ENCODE assay signal across 20 mouse cellular contexts in the genomic region with DNA sequence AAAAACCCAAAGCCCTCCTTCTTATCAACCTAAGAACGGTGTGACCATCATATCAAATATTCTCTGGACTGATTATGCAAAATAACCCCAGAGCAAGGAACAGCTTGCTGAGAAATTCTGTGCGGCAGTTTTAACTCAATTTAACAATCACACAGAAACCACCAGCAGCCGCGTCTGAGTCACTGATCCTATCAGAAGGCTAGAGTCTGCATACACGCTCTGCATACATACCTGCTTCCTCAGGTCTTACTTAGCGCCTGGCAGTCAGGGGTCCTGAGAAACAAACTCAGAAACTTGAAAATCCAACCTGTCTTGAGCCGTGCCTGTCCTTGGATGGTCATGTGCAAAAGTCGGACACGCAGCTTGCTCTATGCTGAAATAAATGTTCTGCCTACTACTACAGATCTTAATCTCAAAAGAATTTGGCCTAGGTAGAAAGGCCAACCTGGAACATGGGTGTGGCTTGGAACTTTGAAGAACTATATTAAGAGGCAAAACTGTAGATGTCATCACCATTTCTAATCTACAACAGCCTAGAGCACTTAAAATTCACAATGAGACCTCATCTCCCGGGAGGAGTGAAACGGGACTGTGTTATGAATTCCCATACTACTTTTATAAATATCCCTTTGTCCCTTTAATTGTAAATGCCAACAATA. TPM values are rescaled to one million over a fixed set of nuclear protein-coding genes. Genes with fewer than 3 reads are reported as not detected.
DNase-seq lines count a peak whose midpoint lies in the region; ATAC-seq lines count a peak whose summit lies in the region.
"Had no signal": no experiment of that assay in that cellular context is flagged by ENCODE, and none has a peak within 500 bp of the region (broad histone marks: within the 10 kb centered on the region; RNA-seq: fewer than 3 reads in every experiment).

No protein-coding gene starts in this region.

- no peak overlapping the region for H3K4me3 ChIP-seq in kidney, embryonic 16.5 days (ENCODE audit: low read length)
- no peak overlapping the region for H3K4me3 ChIP-seq in kidney, embryonic 15.5 days (replicated peaks)
- H3K4me3 ChIP-seq in intestine, embryonic 15.5 days (replicated peaks): no peak overlapping the region
- H3K4me3 ChIP-seq: embryonic facial prominence, embryonic 10.5 days; left cerebral cortex, adult 2 months; liver, embryonic 12.5 days; lung, embryonic 15.5 days; midbrain, embryonic 12.5 days; myocyte; neural tube, embryonic 15.5 days had no signal

- peak; percentile 11 for DNase-seq in urinary bladder, postnatal 25 days (ENCODE audit: low spot score)
- DNase-seq in urinary bladder, adult 2 months (ENCODE audit: low spot score): no peak
- peak; percentile 52 for DNase-seq in yolk sac, embryonic 10.5 days (ENCODE audit: low spot score)
- DNase-seq in adrenal gland, postnatal 36 days: no peak
- DNase-seq: adrenal gland, adult 2 months; cerebellum, adult 11-12 months; cerebellum, postnatal 36 days; right cerebral cortex, postnatal 4 days; thymus, adult 18-20 months had no signal

- H3K27me3 ChIP-seq in kidney, embryonic 16.5 days (ENCODE audit: insufficient read depth, low read length): no peaks in the 10 kb centered on the region
- H3K27me3 ChIP-seq in kidney, embryonic 15.5 days: no peaks in the 10 kb centered on the region
- H3K27me3 ChIP-seq in intestine, embryonic 15.5 days (replicated peaks): no peaks in the 10 kb centered on the region
- H3K27me3 ChIP-seq: liver, embryonic 12.5 days; lung, embryonic 15.5 days; midbrain, embryonic 12.5 days; neural tube, embryonic 15.5 days had no signal

- H3K27ac ChIP-seq in kidney, embryonic 16.5 days (ENCODE audit: low read length): 0 out of 2 replicates have a peak overlapping the region, but pooled peaks have one; percentile 21
- H3K27ac ChIP-seq in kidney, embryonic 15.5 days: no peak overlapping the region
- peak overlapping the region; percentile 45 for H3K27ac ChIP-seq in intestine, embryonic 15.5 days
- H3K27ac ChIP-seq: embryonic facial prominence, embryonic 10.5 days; left cerebral cortex, adult 2 months; liver, embryonic 12.5 days; lung, embryonic 15.5 days; midbrain, embryonic 12.5 days; neural tube, embryonic 15.5 days had no signal

- no peaks in the 10 kb centered on the region for H3K36me3 ChIP-seq in kidney, embryonic 16.5 days (ENCODE audit: insufficient read depth, low read length)
- no peaks in the 10 kb centered on the region for H3K36me3 ChIP-seq in kidney, embryonic 15.5 days
- no peaks in the 10 kb centered on the region for H3K36me3 ChIP-seq in intestine, embryonic 15.5 days
- H3K36me3 ChIP-seq: embryonic facial prominence, embryonic 10.5 days; liver, embryonic 12.5 days; lung, embryonic 15.5 days; midbrain, embryonic 12.5 days; neural tube, embryonic 15.5 days had no signal

- H3K4me1 ChIP-seq in kidney, embryonic 16.5 days (ENCODE audit: insufficient read depth, low read length): peaks cover 12% of the 10 kb centered on the region
- peaks cover 12% of the 10 kb centered on the region for H3K4me1 ChIP-seq in kidney, embryonic 15.5 days
- no peaks in the 10 kb centered on the region for H3K4me1 ChIP-seq in intestine, embryonic 15.5 days (replicated peaks)
- H3K4me1 ChIP-seq: liver, embryonic 12.5 days; lung, embryonic 15.5 days had no signal

- ATAC-seq in kidney, embryonic 16.5 days (ENCODE audit: low FRiP score, low TSS enrichment): no peak
- ATAC-seq in kidney, embryonic 15.5 days (replicated peaks; ENCODE audit: low FRiP score): no peak
- ATAC-seq in intestine, embryonic 15.5 days: peak; percentile 80
- ATAC-seq: liver, embryonic 12.5 days had no signal

- 0 out of 2 replicates have a peak, but pooled peaks cover 2% of the 10 kb centered on the region for H3K9me3 ChIP-seq in kidney, embryonic 16.5 days (ENCODE audit: low read length)
- H3K9me3 ChIP-seq in kidney, embryonic 15.5 days (replicated peaks): no peaks in the 10 kb centered on the region
- H3K9me3 ChIP-seq in intestine, embryonic 15.5 days: no peaks in the 10 kb centered on the region
- H3K9me3 ChIP-seq: embryonic facial prominence, embryonic 10.5 days; liver, embryonic 12.5 days; lung, embryonic 15.5 days; neural tube, embryonic 15.5 days had no signal

- H3K4me2 ChIP-seq in kidney, embryonic 16.5 days (replicated peaks; ENCODE audit: low read depth, low read length): no peak overlapping the region
- H3K4me2 ChIP-seq in kidney, embryonic 15.5 days: no peak overlapping the region
- peak overlapping the region; percentile 5; the same call in 1 of the 2 replicates for H3K4me2 ChIP-seq in intestine, embryonic 15.5 days (replicated peaks)
- H3K4me2 ChIP-seq: liver, embryonic 12.5 days; lung, embryonic 15.5 days; neural tube, embryonic 15.5 days had no signal

- WGBS in kidney, embryonic 16.5 days: 77% methylated on average over 11 of the region's 11 CpGs
- WGBS in kidney, embryonic 15.5 days: 83% methylated on average over 11 of the region's 11 CpGs
- 70% methylated on average over 11 of the region's 11 CpGs for WGBS in intestine, embryonic 15.5 days

- H3K9ac ChIP-seq in kidney, embryonic 16.5 days (replicated peaks; ENCODE audit: low read length): no peak overlapping the region
- no peak overlapping the region for H3K9ac ChIP-seq in kidney, embryonic 15.5 days
- H3K9ac ChIP-seq in intestine, embryonic 15.5 days: no peak overlapping the region
- H3K9ac ChIP-seq: liver, embryonic 12.5 days; lung, embryonic 15.5 days; midbrain, embryonic 12.5 days; neural tube, embryonic 15.5 days had no signal

RNA-seq across cellular contexts. Expression of gene Pls1, which starts 30.0 kb away (rescaled TPM):
- 22.0 and 23.4 TPM in 2 replicates for polyA plus RNA-seq in kidney, embryonic 16.5 days (2015; fragmentation: Nextera tagmentation; extraction: Ambion mirVana)
- 17.2 and 18.9 TPM in 2 replicates for polyA plus RNA-seq in kidney, embryonic 15.5 days (2015; fragmentation: Nextera tagmentation; extraction: Ambion mirVana)
- polyA plus RNA-seq in urinary bladder, adult 2 months (2012; rRNA removed): 1.9 and 2.4 TPM in 2 replicates
- 88.3 and 90.4 TPM in 2 replicates for polyA plus RNA-seq in intestine, embryonic 15.5 days (2015; fragmentation: Nextera tagmentation; extraction: Ambion mirVana)
- 10 to 100 TPM in 1 of 2 experiments, 1 to 10 TPM in 1; 3.9 to 10.0 TPM for total RNA-seq in adrenal gland, postnatal 36 days (2021)
- total RNA-seq: hematopoietic stem cell, adult 5-6 weeks had no signal
- polyA plus RNA-seq: myocyte had no signal

RNA-seq across cellular contexts. Expression of gene Atr, which starts 42.3 kb away (rescaled TPM):
- polyA plus RNA-seq in kidney, embryonic 16.5 days (2015; fragmentation: Nextera tagmentation; extraction: Ambion mirVana): 12.9 and 15.2 TPM in 2 replicates
- 16.1 and 16.6 TPM in 2 replicates for polyA plus RNA-seq in kidney, embryonic 15.5 days (2015; fragmentation: Nextera tagmentation; extraction: Ambion mirVana)
- polyA plus RNA-seq in urinary bladder, adult 2 months (2012; rRNA removed): 8.7 and 10.2 TPM in 2 replicates
- 10.4 and 12.3 TPM in 2 replicates for polyA plus RNA-seq in intestine, embryonic 15.5 days (2015; fragmentation: Nextera tagmentation; extraction: Ambion mirVana)
- 10 to 100 TPM; 15.6 to 16.0 TPM for total RNA-seq in adrenal gland, postnatal 36 days (2021)

Comparison
In these comparisons a context has a peak if more than half of its experiments do, and no peak if none do; other contexts are left out.
1. DNase-seq: peak in urinary bladder, postnatal 25 days (single experiment) and yolk sac, embryonic 10.5 days (single experiment); none in urinary bladder, adult 2 months (single experiment) and adrenal gland, postnatal 36 days (0 of 2).